Mouse (Mus musculus): Measurements from ENCODE around the gene Cavin4.
"Not testable (repeated sequence)": the region's sequence is repeated elsewhere in the genome, so short reads cannot be mapped to it uniquely, and the experiment has no call there.

The Cavin4 gene

DNA sequence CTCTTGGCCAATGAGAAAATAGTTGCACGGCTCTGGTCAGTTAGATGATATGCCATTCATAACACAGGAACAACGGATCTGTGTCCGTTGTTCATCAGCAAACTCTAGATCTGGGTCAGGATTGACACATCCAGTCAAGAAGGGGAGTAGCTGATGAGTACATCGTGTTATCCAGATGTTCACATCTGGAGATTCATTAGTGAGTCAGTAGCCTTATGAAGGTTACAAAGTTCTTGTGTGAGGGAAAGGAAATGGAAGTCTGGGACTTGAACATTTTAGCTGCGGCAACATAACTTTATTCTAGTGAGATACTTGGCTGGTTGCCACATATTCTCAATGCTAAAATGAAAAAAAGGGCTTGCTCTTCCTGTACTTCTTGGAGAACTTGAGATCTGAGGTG is 9.6 kb downstream of the Cavin4 start:
- no peak for DNase-seq (ENCODE audit: low spot score)

- no peak for DNase-seq (ENCODE audit: low spot score)
Measured at GRCm38 (mm10) chr4:48674412-48674811, 11.1 kb downstream of the Cavin4 start.

DNA sequence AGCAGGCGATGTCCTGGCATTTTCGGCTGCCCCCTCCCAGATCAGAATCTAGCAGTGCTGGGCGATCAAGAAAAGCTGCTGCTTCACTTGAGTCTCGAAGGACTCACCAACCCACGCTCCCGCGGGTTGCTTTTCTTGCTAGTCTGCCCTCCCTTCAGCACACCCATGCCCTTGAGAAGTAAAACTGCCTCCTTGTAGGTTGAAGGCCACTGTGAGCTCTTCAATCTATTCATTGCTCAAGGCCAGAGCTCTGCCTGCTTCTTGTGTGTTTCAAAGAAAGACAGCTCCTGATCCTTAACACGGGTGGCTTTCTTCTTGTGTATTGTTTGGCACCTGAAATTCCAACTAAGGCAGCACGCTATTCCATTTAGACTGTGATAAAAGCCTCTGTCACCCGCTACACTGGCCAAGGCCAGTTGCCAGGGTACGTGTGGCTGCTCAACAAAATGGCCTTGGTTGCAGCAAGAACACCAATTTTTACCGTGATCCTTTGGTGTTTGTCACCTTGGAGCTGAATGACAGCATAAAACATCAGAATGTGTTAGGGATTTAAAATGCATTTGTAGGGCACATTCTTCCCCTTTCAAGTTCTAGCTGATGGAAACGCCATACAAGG is 13.4 kb downstream of the Cavin4 start:
- DNase-seq (ENCODE audit: low spot score), result no peak

GRCm38 (mm10) chr4:48677276-48677675 is 14.0 kb downstream of the Cavin4 start:
- no peak for DNase-seq (ENCODE audit: low spot score)

DNA sequence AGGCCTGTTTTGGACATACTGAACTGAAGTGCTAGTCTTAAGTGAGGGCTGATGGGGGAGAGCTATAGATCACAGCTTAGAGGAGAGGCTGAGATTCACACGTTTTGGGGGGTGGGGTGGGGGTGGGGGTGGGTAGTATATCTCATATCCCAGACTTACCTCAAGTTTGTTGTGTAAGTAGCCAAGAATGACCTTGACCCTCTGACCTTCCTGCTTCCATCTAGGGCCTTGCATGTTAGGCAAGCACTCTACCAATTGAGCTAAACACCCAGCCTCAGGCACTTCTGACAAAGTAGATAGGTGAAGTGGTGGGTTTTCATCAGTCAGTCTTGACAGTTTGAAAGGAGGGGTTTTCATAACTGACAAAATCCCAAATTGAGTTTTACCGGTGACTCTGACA is 14.5 kb downstream of the Cavin4 start:
- no peak for DNase-seq (ENCODE audit: low spot score)

DNA sequence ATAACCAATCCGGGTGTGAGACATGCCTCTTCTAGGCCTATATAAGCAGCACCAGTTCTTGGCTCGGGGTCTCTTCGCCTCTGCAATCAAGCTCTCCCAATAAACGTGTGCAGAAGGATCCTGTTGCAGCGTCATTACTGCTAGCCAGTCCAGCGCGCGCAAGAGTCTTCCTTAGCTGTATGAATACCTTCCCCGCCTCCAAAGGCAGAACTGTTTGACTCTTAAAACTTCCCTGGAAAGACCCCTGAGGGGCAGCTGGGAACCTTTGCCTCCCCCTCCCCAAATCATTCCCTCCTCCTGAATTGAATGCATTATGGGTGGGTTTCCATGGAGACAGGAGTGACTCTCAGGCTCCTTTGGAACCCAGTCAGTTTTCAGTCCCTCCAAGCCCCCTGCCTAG is 15.5 kb downstream of the Cavin4 start:
- no peak for DNase-seq (ENCODE audit: low spot score)

DNA sequence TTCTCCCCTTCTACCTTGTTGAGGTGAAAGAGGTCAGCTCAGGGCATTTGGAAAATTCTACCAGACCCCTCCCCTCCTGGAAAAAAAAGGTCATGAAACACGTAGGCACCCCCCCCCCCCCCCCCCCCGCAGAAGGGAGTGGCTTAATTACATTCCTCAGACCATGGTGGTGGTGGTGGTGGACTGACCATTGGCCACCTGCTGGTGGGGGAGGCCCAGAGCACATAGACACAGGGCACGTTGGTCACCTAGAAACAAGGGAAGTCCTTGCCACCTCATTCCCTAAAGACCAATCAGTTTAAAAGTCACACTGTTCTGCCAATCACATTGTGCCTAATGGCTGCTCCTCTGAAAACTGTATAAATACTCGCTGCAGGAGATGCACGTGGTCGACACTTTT is 16.4 kb downstream of the Cavin4 start:
- DNase-seq (ENCODE audit: low spot score), result not testable (repeated sequence)

DNA sequence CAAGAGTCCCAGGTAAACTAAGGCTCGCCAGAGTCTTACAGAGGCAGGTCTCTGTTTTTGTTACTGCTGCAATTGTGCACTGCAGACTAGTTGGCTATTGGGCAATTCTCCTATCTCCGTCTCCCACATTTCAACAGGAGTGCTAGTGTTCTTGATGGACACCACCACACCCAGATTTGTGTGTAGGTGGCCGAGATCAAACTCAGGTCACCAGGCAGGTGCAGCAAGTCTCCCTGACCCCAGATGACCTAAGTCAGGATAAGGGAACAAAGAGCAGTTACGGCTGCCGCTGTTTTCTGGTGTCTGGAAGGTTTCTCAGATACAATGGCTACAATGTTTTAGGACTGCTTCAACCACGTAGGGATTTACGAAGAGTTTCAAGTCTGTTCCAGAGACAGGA is 16.9 kb downstream of the Cavin4 start:
- DNase-seq (ENCODE audit: low spot score), result no peak

- peak; percentile 52 for DNase-seq (ENCODE audit: low spot score)
Measured at GRCm38 (mm10) chr4:48680648-48681343, 17.5 kb downstream of the Cavin4 start.

- DNase-seq (ENCODE audit: low spot score), result no peak
Measured at GRCm38 (mm10) chr4:48683126-48683525, 19.8 kb downstream of the Cavin4 start.

DNA sequence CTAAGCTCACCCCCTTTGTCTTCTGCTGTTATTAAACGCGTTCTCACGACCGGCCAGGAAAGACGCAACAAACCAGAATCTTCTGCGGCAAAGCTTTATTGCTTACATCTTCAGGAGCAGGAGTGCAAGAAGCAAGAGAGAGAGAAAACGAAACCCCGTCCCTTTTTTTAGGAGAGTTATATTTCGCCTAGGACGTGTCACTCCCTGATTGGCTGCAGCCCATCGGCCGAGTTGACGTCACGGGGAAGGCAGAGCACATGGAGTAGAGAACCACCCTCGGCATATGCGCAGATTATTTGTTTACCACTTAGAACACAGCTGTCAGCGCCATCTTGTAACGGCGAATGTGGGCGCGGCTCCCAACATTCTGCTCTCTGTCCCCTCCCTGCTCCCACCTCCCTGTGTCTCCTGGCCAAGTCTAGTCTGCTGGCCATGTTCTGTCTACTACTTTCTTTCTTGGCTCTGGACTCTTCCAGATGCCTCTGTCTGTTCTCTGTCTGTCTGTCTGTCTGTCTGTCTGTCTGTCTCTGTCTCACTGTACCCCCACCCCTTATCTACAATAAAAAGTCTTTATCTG is 20.4 kb downstream of the Cavin4 start:
- DNase-seq (ENCODE audit: low spot score), result not testable (repeated sequence)

GRCm38 (mm10) chr4:48684593-48685187 is 21.4 kb downstream of the Cavin4 start:
- no peak for DNase-seq (ENCODE audit: low spot score)

DNA sequence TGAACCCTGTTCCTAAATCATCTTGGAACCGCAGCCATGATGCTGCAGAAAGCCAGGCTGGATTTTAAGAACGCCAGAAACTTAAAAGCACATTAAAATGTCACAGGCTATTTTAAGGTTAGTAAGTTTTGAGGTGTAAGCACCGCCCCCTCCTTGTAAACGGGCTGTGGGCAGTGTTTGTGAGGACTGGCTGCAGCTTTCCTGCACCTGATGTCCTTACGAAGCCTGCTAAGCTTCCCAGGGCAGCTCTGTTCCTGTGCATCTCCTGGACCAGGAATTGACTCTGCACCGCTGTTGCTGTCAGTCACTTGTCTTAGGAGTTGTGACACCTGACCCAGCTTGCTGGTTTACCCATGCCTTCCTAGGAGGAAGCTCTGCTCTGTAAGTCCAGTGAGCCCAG is 24.8 kb downstream of the Cavin4 start:
- no peak for DNase-seq (ENCODE audit: low spot score)

DNA sequence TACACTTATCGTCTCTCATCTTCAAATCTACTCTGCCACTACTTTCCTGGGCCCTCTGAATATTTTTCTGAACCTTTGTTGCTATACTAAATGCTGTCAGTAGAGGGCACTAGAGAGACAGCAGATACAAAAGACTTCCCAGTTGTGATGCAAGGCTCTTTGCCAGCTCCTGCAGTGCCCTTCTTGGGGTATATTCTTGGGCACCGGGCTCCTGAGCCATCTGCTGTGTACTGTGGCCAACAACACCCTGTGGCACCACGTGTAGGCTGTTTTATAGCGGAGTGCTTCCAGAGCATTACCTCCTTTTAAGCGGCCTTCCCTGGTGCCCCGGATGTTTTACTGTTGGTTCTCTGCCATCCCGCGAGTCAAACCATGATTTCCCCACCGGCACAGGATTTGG is 27.3 kb downstream of the Cavin4 start:
- peak; percentile 24 for DNase-seq (ENCODE audit: low spot score)

GRCm38 (mm10) chr4:48691793-48692437 is 28.6 kb downstream of the Cavin4 start:
- peak; percentile 11 for DNase-seq (ENCODE audit: low spot score)

DNA sequence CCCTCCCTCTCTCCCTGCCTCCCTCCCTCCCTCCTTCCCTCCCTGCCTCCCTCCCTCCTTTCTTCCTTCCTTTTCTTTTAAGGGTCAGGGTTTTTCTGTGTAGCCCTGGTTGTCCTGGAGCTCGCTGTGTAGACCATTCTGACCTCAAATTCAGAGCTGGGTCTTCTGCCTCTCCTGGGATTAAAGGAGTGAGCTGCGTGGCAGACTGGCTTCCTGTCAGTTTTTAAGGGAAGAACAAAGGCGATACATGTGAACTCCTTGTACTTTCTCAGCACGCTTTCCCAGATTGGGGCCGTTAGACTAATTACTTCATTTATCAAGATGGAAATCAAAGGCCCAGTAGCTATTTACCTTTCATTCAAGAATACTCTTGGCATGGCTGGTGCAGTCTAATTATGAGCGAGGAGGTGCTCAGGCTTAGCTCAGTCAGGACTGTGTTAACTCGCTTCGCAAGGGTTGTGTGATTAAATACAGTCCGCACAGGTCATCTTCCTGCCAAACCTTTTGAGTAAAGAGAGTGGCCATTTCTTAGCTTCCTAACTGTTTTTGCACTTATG is 29.5 kb downstream of the Cavin4 start:
- no peak for DNase-seq (ENCODE audit: low spot score)

GRCm38 (mm10) chr4:48696706-48697105 is 33.4 kb downstream of the Cavin4 start:
- no peak for DNase-seq (ENCODE audit: low spot score)

DNA sequence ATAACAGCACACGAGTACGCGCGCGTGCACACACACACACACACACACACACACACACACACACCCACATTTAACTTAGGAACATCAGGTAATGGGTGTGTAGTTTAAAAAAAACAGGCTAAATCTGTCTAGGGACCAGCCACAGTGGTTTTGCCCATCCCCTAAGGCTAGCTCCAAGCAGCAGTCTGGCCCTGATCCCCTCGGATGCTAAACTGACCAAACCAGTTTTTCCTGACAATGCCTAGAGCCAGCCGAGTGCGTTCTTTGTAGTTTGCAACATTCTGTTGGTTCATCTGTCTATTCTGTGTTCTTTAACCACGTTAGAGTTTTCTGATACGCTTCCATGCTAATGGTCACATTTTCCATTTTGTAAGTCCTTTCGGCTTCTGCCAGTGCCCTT is 34.0 kb downstream of the Cavin4 start:
- DNase-seq (ENCODE audit: low spot score), result no peak

DNA sequence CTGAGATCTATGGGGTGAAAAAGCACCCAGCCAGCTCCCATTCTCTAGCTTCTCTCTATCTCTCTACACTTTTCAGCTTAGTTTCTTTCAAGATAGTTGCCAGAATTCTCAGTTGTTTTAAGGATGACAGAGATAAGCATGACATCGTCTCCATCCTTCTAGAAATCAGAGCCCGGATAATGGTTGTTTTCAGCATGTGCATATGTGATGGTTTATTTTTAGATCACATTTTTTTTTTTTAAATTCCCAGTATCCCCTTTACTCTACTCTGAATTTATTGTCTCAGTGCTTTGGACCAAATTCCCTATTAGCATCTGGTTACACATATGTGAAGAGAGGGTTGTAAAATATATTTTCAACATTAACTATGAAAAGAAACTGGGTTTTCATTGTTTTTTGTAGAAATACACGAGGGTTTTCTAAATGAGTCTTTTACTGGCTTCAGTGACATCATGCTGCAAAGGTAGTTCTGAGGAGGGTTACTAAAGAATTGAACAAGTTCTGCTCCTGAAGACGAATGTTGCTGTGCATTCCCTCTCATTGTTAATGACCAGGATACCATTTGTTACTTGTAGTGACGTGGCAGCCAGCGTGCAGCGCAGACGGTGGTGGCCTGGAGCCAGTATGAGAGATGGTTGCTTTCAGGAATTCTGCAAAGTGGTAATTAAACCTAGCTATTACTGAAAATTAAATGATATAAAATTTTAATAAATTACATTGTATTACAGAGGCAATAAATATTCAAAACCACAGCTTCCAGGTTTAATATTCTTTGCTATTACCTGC is 52.7 kb downstream of the Cavin4 start:
- no peak for DNase-seq (ENCODE audit: low spot score)

DNA sequence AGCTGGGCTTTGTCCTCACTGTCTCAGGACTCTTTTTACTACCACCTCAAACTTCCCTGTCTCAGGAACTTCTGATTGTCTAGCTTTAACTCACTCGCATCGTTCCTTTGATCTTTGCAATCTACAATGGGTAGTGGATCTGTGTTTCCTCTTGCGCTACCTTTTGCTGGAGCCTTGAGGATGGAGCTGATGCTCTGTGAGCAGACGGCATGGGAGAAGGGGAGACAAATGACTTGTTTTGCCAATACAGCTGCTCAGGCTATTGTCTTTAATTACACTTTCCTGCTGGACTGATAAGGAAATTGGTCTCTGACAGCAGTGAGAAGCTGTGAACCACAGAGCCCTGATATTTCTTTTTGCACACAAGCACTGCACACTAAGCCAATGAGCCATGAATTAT is 53.5 kb downstream of the Cavin4 start:
- DNase-seq (ENCODE audit: low spot score), result no peak

Data from c-Kit-positive CD71-positive TER-119-positive erythroid progenitor cells, embryonic 14.5 days (primary cell).